Mouse (Mus musculus) adrenal gland, postnatal 36 days (tissue): ENCODE measurements at regions not wholly inside any gene's neighbourhood (a gene's known extent, or its start where the extent isn't known, plus 50 kb on each side); places are given as distances from the start of the nearest gene placed in this dataset.
A peak's percentile ranks its signal among the peaks of the same experiment; 100 is the strongest.

ENCODE experiments used
- DNase-seq, 2 experiments: peaks; one replicate each; pipeline ENCODE4 v3.0.0; 2021; ENCODE audit warnings: mixed read lengths in 1 of 2

GRCm38 (mm10) chr4:127636934-127637333, 279.0 kb upstream of the Gjb5 start:
- DNase-seq = no peak

DNA sequence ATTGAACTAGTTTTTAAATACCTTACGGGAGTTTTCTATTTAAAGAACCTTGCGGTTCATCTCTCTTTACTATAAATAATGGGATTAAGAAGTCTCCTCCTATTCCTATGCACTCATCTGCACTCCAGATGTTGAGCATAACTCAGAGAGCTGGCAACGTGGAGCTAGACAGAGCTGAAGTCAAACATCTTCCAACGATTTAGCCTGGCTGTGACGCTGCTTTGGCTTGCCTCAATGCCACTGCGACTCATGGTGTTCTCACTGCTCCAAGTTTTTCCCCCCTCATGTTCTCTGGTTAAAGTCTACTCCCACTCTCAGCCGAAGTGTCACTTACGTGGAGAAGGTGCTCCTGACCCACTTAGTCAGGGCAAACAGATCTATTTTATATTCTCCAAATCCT, 277.3 kb upstream of the Gjb5 start:
- no peak for DNase-seq

- DNase-seq = peak; percentile 51 to 56
These were observed 261.9 kb upstream of the Gjb5 start for GRCm38 (mm10) chr4:127619870-127620269.

DNA sequence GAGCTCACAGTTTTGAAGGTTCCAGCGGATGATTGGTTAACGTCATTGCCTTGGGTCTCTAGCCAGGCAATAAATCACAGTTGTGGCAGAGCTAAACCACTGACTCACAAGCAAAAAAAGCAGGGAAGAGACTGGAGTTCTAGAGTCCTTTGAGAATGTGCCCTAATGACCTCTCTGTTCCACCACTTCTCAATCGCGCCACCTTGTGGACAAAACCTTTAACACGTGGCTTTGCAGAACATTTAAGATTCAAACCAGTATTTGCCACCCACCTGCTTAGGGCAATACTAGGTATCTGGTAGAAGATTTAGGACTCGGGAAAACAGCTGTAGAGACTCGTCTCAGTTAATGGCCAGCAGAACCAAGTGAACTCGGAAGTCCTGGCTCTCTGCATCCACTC, 254.8 kb upstream of the Gjb5 start:
- peak; percentile 25 to 36 for DNase-seq

DNA sequence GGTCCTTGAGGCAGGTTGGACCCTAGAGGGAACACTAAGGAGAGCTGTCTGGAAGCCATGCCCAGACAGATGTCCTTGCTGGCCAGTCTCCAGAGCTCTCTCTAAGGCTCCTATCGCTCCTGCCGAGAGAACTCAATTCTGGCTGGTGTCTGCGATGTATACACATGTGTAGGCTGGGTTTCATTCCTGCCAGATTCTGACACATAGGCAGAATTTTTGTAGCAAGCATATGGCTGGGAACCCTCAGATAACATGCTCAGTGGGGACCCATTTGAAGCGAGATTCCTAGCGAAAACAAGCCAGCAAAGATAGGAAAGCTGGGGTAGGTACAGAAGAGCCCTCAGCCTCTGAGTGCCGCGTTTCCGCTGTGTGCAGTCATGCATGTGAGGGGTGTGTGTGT, 242.9 kb upstream of the Gjb5 start:
- DNase-seq = no peak

- no peak for DNase-seq
These were observed 240.6 kb upstream of the Gjb5 start for GRCm38 (mm10) chr4:127598610-127599009.

DNA sequence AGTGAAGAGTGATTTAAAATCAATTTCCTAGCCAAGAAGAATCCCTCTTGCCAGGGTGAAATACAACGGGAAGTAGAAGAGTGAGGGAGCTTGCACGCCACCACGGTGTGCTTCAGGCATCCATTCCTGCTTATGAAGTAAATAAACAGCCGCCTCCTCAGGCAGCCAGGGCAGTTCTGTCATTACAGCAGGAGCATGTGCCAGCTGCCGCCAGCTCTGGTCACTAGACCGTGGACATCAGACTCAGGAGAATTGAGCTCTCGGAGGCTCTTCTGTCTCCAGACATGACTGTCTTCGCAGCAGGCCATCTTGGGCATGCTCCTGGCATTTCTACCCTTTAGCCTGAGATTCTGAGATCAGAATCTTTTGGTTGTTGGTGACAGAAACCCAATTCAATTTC, 236.1 kb upstream of the Gjb5 start:
- DNase-seq = no peak

- no peak for DNase-seq
These were observed 233.6 kb upstream of the Gjb5 start for GRCm38 (mm10) chr4:127591540-127591939.

DNA sequence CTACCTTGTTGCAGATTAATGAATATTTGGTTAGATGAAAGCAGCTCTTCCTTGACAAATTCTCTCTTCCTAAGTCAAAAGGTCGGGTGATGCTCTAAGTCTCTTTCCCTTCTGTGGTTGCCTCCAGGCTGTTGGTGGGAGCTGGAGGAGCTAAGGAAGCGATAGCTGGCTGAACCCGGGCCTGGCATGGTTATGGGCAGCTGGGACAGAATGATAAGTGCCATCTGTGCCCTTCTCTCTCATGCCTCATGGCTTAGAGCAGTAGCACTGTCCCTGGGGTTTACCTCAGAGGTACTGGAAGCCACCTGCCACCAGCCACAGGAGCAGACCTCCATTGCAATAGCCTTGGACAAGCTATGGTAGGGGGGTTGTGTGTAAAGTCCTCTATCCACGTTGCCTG, 228.8 kb upstream of the Gjb5 start:
- DNase-seq = no peak

- no peak for DNase-seq
These were observed 218.5 kb upstream of the Gjb5 start for GRCm38 (mm10) chr4:127576521-127576920.

GRCm38 (mm10) chr4:127562602-127563001, 204.6 kb upstream of the Gjb5 start:
- DNase-seq = no peak

GRCm38 (mm10) chr4:127558572-127558971, 200.6 kb upstream of the Gjb5 start:
- no peak for DNase-seq

GRCm38 (mm10) chr4:127552456-127553225, 194.7 kb upstream of the Gjb5 start:
- no peak for DNase-seq

DNA sequence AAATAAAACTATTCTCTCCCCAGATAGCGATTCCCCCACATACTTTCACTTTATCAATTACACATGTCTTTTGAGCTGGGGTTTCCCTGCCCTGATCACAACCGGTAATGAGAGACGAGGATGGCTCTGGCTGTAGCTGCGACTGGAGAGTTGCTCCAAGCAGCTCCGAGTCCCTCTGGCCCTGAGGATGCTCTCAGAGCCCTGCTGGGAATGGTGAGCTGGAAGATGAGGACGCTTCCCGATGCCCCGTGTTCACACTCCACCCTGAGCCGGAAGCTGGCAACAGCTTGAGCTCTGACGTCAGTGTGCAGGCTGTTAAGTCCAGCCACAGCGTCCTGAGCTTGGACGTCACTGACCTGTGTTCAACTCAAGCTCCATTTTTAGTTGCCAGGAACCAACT, 191.6 kb upstream of the Gjb5 start:
- DNase-seq = no peak

DNA sequence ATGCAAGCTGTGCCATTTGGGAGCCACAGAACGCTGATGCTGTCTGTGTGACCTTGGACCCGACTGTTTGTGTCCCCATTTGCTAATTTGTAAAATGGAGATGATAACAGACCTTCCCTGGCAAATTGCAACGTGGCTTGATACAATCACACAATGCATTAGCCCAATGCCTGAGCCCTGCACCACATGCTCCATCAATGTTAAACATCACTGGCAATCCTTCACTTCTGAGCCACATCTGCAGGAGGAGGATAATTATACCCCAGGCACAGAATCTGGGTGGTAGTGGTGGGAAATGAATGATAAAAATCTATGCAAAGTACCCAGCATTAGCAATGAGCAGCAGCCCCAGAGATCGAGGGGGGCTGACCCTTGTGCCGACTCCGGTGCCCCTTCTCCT, 191.0 kb upstream of the Gjb5 start:
- no peak for DNase-seq

DNA sequence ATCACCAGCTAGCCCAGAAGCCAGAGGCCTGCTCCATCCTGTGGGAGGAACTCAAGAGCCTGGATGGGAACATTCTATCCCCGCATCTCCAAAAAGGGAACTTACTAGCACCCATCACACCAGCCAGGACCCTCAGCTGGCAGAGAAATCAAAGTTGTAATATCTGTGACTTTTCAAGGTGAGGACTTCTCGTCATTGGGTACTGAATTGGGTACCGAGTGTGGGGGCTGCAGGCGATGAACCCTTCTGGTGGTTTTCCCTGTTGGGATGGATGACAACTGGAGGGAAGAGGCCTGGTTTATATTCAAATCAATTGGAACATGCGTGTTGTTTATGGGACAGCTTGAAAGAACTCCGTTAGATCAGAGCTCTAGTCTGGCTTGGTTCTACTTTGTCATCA, 187.1 kb upstream of the Gjb5 start:
- DNase-seq = no peak

GRCm38 (mm10) chr4:127543276-127543675, 185.3 kb upstream of the Gjb5 start:
- no peak for DNase-seq

GRCm38 (mm10) chr4:127542771-127543170, 184.8 kb upstream of the Gjb5 start:
- no peak for DNase-seq

- DNase-seq = peak in 1 of 2 experiments; percentile 26
These were observed 179.0 kb upstream of the Gjb5 start for GRCm38 (mm10) chr4:127536952-127537351.

GRCm38 (mm10) chr4:127535630-127536029, 177.6 kb upstream of the Gjb5 start:
- no peak for DNase-seq

DNA sequence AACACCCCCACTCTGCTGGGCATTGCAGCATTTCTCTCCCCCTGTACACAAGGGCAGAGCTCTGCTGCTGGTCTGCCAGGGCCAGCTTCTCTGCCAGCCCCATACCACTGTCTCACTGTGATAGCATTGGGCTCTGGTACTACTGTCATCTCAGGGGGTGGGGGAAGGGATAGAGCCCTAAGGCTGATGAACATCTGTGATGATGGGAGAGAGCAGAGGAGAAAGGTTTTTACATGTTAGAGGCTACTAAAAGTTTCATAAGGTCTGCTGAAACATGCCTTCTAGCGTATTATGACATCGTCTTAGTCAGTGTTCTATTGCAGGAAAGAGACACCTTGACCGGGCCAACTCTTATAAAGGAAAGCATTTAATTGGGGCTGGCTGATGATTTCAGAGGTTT, 176.4 kb upstream of the Gjb5 start:
- DNase-seq = no peak

DNA sequence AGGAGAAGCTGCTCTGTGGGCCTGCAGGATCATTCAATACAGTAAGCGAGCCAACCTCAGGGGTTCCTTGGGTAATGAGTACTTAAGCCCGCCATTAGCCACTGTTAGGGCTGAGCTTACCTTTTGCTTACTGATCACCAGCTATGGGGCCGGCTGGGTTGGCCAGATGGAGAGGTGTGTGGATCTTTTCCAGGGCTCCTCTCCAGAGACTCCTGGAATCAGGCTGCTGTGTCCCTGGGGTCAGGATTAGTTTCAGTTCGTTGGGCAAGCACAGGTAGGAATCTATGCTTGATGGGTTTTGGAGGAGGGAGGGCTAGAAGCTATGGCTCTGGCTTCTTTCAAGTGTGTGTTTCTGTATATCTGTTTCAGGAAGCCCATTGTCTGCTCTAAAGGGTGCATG, 175.7 kb upstream of the Gjb5 start:
- no peak for DNase-seq

- no peak for DNase-seq
These were observed 172.8 kb upstream of the Gjb5 start for GRCm38 (mm10) chr4:127530779-127531178.

DNA sequence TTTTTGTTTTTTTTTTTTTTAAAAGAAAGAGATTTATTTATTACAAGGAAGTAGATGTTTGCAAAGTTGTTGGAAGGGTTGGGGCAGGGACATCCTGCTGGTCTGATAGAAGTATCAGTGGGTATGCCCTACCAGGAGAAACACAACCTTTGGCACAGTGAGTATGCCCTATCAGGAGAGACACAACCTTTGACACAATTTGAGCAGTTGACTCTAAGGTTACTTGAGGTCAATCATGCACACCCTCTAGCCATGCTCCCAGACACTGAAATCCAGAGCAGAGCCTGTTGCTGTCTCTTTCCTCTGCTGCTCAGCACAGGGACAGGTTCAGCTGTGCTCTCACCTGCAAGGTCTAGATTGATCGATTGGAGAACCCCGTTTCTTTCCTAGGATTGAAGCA, 164.2 kb upstream of the Gjb5 start:
- no peak for DNase-seq

DNA sequence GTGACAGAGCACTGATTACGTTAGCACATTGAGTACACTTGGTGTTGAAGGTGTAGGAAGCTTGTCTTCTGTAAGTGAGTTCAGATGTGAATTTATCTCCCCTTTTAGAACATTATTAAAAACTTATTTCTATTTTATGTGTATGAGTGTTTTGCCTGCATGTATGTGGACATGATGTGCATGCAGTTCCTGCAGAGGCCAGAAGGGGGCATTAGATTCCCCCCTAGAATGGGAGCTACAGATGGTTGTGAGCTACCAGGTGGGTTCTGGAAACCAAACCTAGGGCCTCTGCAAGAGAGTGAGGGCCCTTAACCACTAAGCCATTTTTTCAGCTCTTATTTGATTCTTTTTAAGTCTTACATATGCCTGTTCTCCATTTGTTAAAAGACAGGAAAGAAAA, 160.0 kb upstream of the Gjb5 start:
- DNase-seq = peak; percentile 9 to 16
